Mouse (Mus musculus) common myeloid progenitor, adult 5-6 weeks (primary cell): Measurements from ENCODE around the gene Gm4894. TPM values are rescaled to one million over a fixed set of nuclear protein-coding genes. Genes with fewer than 3 reads are reported as not detected.

Experiments
- ATAC-seq: replicated peaks from 2 replicates; pipeline ENCODE4 v1.8.0; 2016; ENCODE audit warnings: low read depth, mild to moderate bottlenecking, moderate TSS enrichment, inconsistent platforms; ENCODE audit not compliant: poor library complexity, severe bottlenecking
- total RNA-seq: library from RNA; stranded (forward); fragments of 200-1000, 187-1606 nt; gene quantifications from 2 replicates; pipeline ENCODE4 v1.2.3, GENCODE M21; 2017

Gm4894 gene
- not detected in 2 replicates for total RNA-seq

GRCm38 (mm10) chr9:49250231-49250630 is at the start of gene Gm4894:
TSS of gene Gm4894 (plus strand) at chr9:49250531.
- ATAC-seq = no peak

GRCm38 (mm10) chr9:49206331-49206730 is 44.0 kb upstream of the Gm4894 start:
- no peak for ATAC-seq

GRCm38 (mm10) chr9:49211493-49211892 is 38.8 kb upstream of the Gm4894 start:
- ATAC-seq = no peak

GRCm38 (mm10) chr9:49214734-49215133 is 35.6 kb upstream of the Gm4894 start:
- no peak for ATAC-seq

DNA sequence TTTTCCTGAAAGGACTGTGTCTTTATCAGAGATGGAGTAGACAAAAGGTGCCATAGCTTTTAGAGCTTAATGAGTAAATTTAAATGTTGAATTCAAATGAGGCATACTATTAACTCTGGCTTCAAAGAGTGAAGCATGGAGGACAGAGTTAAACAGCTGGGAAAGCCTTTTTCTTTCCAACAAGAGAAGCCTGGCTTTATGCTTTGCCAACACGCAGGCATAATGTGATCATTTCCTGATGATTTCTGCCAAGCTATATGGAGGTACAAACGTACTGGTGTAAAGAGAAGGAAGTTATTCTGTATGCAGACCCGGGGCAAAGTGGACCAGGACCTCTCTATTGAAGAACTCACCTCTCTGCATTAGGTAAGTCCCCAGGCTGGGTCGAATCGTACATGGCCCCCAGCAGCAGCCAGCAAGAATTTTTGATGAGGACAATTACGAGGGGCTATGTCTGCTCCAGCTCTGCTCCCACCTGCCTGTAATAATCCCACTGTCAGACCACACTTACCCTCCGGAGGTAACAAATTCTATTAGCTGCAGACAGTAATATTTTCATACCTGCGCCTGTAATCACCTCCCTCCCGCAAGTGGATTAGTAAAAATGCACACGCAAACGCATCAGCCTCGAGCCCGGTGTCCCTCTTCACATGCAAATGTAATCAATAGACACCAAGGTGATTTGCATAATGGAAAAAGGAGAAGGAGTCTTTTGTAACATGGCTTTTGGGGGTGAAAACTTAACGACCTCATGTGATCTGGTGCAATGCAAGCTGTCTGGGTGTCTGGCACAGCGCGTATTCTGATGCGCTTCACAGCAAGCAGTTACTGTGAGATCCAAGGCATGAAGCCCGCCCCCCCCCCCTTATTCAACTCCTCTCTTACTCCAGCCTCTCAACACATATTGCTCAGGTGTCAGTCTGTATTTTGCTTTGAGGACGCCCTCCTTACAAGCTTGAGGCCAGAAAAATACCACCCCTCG is 32.4 kb upstream of the Gm4894 start:
- ATAC-seq = no peak

GRCm38 (mm10) chr9:49224488-49224887 is 25.8 kb upstream of the Gm4894 start:
- ATAC-seq = no peak

DNA sequence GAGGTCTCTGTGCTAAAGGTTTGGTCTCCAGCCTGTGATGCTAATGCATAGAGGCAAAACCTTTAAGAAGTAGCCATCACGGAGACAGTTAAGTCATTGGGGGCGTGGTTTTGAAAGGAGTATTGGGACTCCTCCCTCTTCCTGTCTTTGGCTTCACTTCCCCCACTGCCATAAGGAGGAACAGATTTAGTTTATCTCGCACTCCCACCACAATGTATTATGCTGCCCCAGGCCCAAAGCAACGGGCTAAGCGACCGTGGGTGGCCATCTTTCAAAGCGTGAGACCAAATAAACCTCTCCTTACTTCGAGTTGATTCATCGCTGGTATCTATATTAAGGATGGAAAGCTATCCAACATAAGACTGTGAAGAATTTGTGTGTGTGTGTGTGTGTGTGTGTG is 22.9 kb upstream of the Gm4894 start:
- ATAC-seq = no peak

GRCm38 (mm10) chr9:49229054-49229453 is 21.3 kb upstream of the Gm4894 start:
- no peak for ATAC-seq

GRCm38 (mm10) chr9:49246839-49247238 is 3.5 kb upstream of the Gm4894 start:
- ATAC-seq = 0 out of 2 replicates have a peak, but pooled peaks have one; percentile 39

DNA sequence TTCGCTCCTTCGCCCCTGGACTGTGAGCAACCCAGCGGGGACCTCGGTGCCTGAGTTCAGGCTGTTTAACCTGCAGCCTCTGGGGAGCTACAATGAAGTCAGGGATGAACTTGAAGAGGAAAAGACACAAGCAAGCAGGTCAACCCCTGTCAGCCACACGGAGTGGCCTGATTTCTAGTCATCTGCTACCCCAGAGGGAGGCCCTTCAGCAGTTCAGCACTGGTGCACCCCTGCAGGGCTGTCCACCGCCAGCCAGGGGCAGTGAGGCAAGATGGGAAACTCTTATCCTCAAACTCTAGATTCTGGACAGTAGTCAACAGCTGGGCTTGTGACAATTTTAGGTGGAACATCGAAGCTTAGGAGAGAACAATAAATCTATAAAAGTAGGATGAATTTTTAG is 18.6 kb downstream of the Gm4894 start:
- ATAC-seq = no peak

DNA sequence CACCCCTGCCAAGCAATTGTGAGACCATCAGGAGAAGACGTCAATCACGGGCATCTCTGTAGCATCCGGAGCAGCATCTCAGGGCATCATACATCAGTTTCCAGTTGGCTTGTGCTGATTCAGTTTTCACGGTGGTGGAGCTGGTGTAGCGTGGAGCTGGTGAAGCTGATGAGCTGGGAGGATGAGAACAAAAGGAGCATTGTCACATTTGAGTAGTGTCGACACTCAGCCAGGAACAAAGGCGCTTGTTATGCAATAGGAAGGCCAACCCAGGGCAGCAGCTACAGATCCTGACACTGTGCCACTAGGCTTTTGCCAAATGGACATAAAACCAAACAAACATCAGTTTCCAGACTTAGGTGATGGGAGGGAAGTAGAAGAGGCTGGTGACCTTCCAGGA is 23.2 kb downstream of the Gm4894 start:
- ATAC-seq = no peak

- ATAC-seq = no peak
These were observed 25.6 kb downstream of the Gm4894 start for GRCm38 (mm10) chr9:49275976-49276375.

GRCm38 (mm10) chr9:49276542-49277334 is 26.4 kb downstream of the Gm4894 start:
- ATAC-seq = no peak

DNA sequence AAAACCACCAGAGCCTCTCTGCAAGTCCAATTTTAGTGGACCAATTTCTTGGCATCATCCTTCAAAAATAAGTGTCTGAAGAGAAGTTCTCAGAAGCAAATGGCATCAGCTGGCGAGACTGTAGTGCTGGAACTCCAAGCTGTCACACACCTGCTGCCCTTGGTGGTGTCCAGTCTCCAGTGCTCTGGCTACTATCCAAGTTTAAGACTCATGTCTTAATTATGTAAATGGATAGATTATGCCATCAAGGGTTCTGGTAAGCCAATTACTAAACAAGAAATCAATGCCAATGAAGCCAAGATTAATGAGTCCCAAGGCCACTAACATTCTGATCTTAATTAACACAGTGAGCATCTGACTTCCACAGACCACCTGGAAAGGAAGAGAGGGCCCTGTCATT is 44.8 kb downstream of the Gm4894 start:
- no peak for ATAC-seq

- ATAC-seq = no peak
These were observed 57.2 kb downstream of the Gm4894 start for GRCm38 (mm10) chr9:49307576-49307975.

- no peak for ATAC-seq
These were observed 60.5 kb downstream of the Gm4894 start for GRCm38 (mm10) chr9:49310821-49311220.

DNA sequence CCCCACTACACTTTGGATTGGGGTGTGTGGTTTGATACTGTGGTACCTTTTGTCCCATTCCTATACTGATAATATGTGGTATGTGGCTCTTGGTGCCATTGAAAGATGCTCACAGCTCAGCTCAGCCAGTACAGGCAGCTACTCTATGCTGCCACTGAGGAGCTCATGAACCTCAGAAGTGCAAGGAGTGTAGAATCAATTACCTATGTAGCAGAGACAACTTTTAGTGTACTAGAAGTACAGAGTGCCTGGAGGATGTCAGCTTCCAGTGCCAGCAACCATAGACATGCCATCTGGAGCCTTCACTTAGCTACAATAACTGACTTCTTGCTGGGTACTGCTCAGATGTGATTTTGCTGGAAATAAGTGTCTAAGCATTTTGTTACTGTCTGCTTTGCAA is 68.3 kb downstream of the Gm4894 start:
- ATAC-seq = no peak
